Mouse (Mus musculus) cerebellum, adult 2 months (tissue): ENCODE data around the gene Rsrc1.

Experiments used
- CTCF ChIP-seq: fragments of 200-500 bp; IDR thresholded peaks from 2 replicates; pipeline ENCODE4 v1.5.1; 2011; ENCODE audit warnings: low read depth, mild to moderate bottlenecking, control low read depth, low read length, moderate library complexity, borderline replicate concordance; ENCODE audit not compliant: insufficient read depth
- POLR2A ChIP-seq: fragments of 200-500 bp; IDR thresholded peaks from 2 replicates; pipeline ENCODE4 v1.6.1; 2011; ENCODE audit warnings: low read length, control low read depth, borderline replicate concordance; ENCODE audit not compliant: insufficient read depth

- TF ChIP-seq CTCF (no peak), POLR2A (no peak)
These were observed 303.7 kb downstream of the Rsrc1 start for GRCm38 (mm10) chr3:67284848-67285247.
